Comparison of ENCODE assay signal across 27 mouse cellular contexts in the genomic region with DNA sequence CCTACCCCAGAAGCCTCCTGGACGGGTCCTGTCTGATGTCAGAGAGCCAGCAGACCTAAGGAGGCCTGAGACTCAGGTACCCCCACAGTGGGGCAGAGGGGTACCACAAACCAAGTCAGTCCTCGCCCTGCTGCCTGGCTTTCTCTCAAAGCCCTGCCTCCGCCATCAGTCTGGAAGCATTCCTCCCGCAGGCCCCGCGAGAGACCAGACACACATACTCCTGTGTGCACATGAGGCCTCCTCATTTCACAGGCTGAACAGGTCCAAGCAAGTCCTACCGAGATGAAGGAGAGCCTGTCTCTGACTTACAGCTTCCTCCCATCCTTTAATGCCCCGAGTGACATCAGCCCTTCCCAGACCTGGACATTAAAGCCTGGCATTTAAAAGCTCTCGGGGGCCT. TPM values are rescaled to one million over a fixed set of nuclear protein-coding genes. Genes with fewer than 3 reads are reported as not detected.
DNase-seq lines count a peak whose midpoint lies in the region; ATAC-seq and TF ChIP-seq lines count a peak whose summit lies in the region.
"Had no signal": no experiment of that assay in that cellular context is flagged by ENCODE, and none has a peak within 500 bp of the region (broad histone marks: within the 10 kb centered on the region; RNA-seq: fewer than 3 reads in every experiment).

No protein-coding gene starts in this region.

- WGBS in heart, embryonic 13.5 days = 59% methylated on average over 9 of the region's 9 CpGs
- WGBS in embryonic facial prominence, embryonic 14.5 days = 44% methylated on average over 8 of the region's 9 CpGs
- 57% methylated on average over 9 of the region's 9 CpGs for WGBS in limb, embryonic 13.5 days
- 58% methylated on average over 9 of the region's 9 CpGs for WGBS in stomach, postnatal 0 days

- H3K9ac ChIP-seq in heart, embryonic 13.5 days = 0 out of 2 replicates have a peak overlapping the region, but pooled peaks have one; percentile 2
- H3K9ac ChIP-seq in embryonic facial prominence, embryonic 14.5 days (ENCODE audit: low read depth, low read length) = no peak overlapping the region
- H3K9ac ChIP-seq in limb, embryonic 13.5 days = no peak overlapping the region
- H3K9ac ChIP-seq in stomach, postnatal 0 days (ENCODE audit: low read length) = no peak overlapping the region
- H3K9ac ChIP-seq: liver, embryonic 13.5 days; midbrain, embryonic 15.5 days; neural tube, embryonic 15.5 days had no signal

- no peaks in the 10 kb centered on the region for H3K9me3 ChIP-seq in heart, embryonic 13.5 days
- no peaks in the 10 kb centered on the region for H3K9me3 ChIP-seq in embryonic facial prominence, embryonic 14.5 days (ENCODE audit: control insufficient read depth, low read length)
- no peaks in the 10 kb centered on the region for H3K9me3 ChIP-seq in limb, embryonic 13.5 days
- no peaks in the 10 kb centered on the region for H3K9me3 ChIP-seq in stomach, postnatal 0 days (ENCODE audit: control insufficient read depth, low read length)
- H3K9me3 ChIP-seq: G1E; liver, embryonic 13.5 days; midbrain, embryonic 10.5 days; midbrain, embryonic 15.5 days; neural tube, embryonic 15.5 days had no signal

- no peak overlapping the region for H3K4me3 ChIP-seq in heart, embryonic 13.5 days
- H3K4me3 ChIP-seq in embryonic facial prominence, embryonic 14.5 days (ENCODE audit: low read depth, low read length) = no peak overlapping the region
- H3K4me3 ChIP-seq in limb, embryonic 13.5 days = no peak overlapping the region
- no peak overlapping the region for H3K4me3 ChIP-seq in stomach, postnatal 0 days (ENCODE audit: low read depth, low read length)
- H3K4me3 ChIP-seq: gastrocnemius, adult 2 months; liver, embryonic 13.5 days; midbrain, embryonic 10.5 days; midbrain, embryonic 15.5 days; neural tube, embryonic 15.5 days had no signal

- peaks cover 23% of the 10 kb centered on the region for H3K4me1 ChIP-seq in heart, embryonic 13.5 days
- peaks cover 4% of the 10 kb centered on the region for H3K4me1 ChIP-seq in embryonic facial prominence, embryonic 14.5 days (ENCODE audit: control insufficient read depth, insufficient read depth, low read length)
- peaks cover 48% of the 10 kb centered on the region for H3K4me1 ChIP-seq in limb, embryonic 13.5 days
- no peaks in the 10 kb centered on the region for H3K4me1 ChIP-seq in stomach, postnatal 0 days (replicated peaks; ENCODE audit: control insufficient read depth, insufficient read depth)

- peaks cover 38% of the 10 kb centered on the region for H3K36me3 ChIP-seq in heart, embryonic 13.5 days
- peaks cover 50% of the 10 kb centered on the region for H3K36me3 ChIP-seq in embryonic facial prominence, embryonic 14.5 days (ENCODE audit: control insufficient read depth, insufficient read depth, low read length)
- peaks cover 53% of the 10 kb centered on the region for H3K36me3 ChIP-seq in limb, embryonic 13.5 days
- peaks cover 13% of the 10 kb centered on the region for H3K36me3 ChIP-seq in stomach, postnatal 0 days (ENCODE audit: control insufficient read depth, insufficient read depth, low read length)

- H3K4me2 ChIP-seq in heart, embryonic 13.5 days = no peak overlapping the region
- H3K4me2 ChIP-seq in embryonic facial prominence, embryonic 14.5 days (ENCODE audit: low read depth, low read length) = no peak overlapping the region
- no peak overlapping the region for H3K4me2 ChIP-seq in limb, embryonic 13.5 days (replicated peaks)
- no peak overlapping the region for H3K4me2 ChIP-seq in stomach, postnatal 0 days (replicated peaks; ENCODE audit: low read depth)
- H3K4me2 ChIP-seq: liver, embryonic 13.5 days; midbrain, embryonic 15.5 days; neural tube, embryonic 15.5 days had no signal

- TF ChIP-seq CTCF in stomach, postnatal 0 days (IDR thresholded peaks at IDR 0.05; ENCODE audit: low read depth) = no peak

- no peak for TF ChIP-seq EP300 in stomach, postnatal 0 days (optimal IDR thresholded peaks at IDR 0.05)

- no peak for DNase-seq in heart, postnatal 4 days
- DNase-seq in embryonic facial prominence, embryonic 14.5 days (ENCODE audit: low spot score) = peak; percentile 81
- DNase-seq in stomach, postnatal 0 days (ENCODE audit: low spot score) = no peak
- DNase-seq in right cerebral cortex, postnatal 14 days = no peak
- DNase-seq in right cerebral cortex, adult 18-20 months = no peak
- DNase-seq: adrenal gland, postnatal 10 days; cerebellum, adult 11 months; cerebellum, adult 9-11 months; gastrocnemius, adult 2 months; heart, postnatal 14 days; kidney, adult 18-20 months; kidney, postnatal 4 days; left cerebral cortex, postnatal 4 days; liver, embryonic 13.5 days; lung, adult 18-20 months; lung, postnatal 10 days; retina, postnatal 1 day; spleen, adult 18-20 months had no signal

- no peak for ATAC-seq in heart, embryonic 13.5 days (ENCODE audit: extremely low read depth, insufficient number of reproducible peaks, low FRiP score, low TSS enrichment)
- peak; percentile 69 for ATAC-seq in embryonic facial prominence, embryonic 14.5 days (ENCODE audit: low read depth)
- ATAC-seq in limb, embryonic 13.5 days (ENCODE audit: low FRiP score, low read depth) = no peak
- ATAC-seq in stomach, postnatal 0 days (ENCODE audit: low FRiP score, low TSS enrichment) = no peak; the same call in 1 of the 2 replicates
- no peak for ATAC-seq in erythroid progenitor cell, adult 5-6 weeks (replicated peaks; ENCODE audit: low FRiP score, poor library complexity, severe bottlenecking)
- ATAC-seq: forebrain, embryonic 16.5 days; hindbrain, embryonic 16.5 days; midbrain, embryonic 15.5 days had no signal

- H3K27me3 ChIP-seq in heart, embryonic 13.5 days (replicated peaks) = no peaks in the 10 kb centered on the region
- no peaks in the 10 kb centered on the region for H3K27me3 ChIP-seq in embryonic facial prominence, embryonic 14.5 days (replicated peaks; ENCODE audit: control insufficient read depth, insufficient read depth, low read length)
- no peaks in the 10 kb centered on the region for H3K27me3 ChIP-seq in limb, embryonic 13.5 days
- H3K27me3 ChIP-seq in stomach, postnatal 0 days (ENCODE audit: control insufficient read depth, insufficient read depth, low read length) = no peaks in the 10 kb centered on the region
- H3K27me3 ChIP-seq: liver, embryonic 13.5 days; midbrain, embryonic 15.5 days; neural tube, embryonic 15.5 days had no signal

- no peak overlapping the region for H3K27ac ChIP-seq in heart, embryonic 13.5 days (replicated peaks)
- H3K27ac ChIP-seq in embryonic facial prominence, embryonic 14.5 days (replicated peaks; ENCODE audit: low read depth, low read length) = peak overlapping the region; percentile 10; the same call in 1 of the 2 replicates
- peak overlapping the region; percentile 58; the same call in 1 of the 2 replicates for H3K27ac ChIP-seq in limb, embryonic 13.5 days
- H3K27ac ChIP-seq in stomach, postnatal 0 days (replicated peaks) = peak overlapping the region; percentile 77
- H3K27ac ChIP-seq: gastrocnemius, adult 2 months; liver, embryonic 13.5 days; midbrain, embryonic 10.5 days; midbrain, embryonic 15.5 days; neural tube, embryonic 15.5 days had no signal

RNA-seq across cellular contexts. Expression of a gene that starts 10.3 kb away (rescaled TPM):
- polyA plus RNA-seq in heart, embryonic 13.5 days (2015; fragmentation: Nextera tagmentation; extraction: Ambion mirVana) = 8.6 and 10.4 TPM in 2 replicates
- total RNA-seq in heart, postnatal 4 days (2021) = 10 to 100 TPM; 26.2 to 33.5 TPM
- 44.0 and 48.4 TPM in 2 replicates for polyA plus RNA-seq in embryonic facial prominence, embryonic 14.5 days (2014; fragmentation: Nextera tagmentation; extraction: Ambion mirVana)
- 40.5 and 41.1 TPM in 2 replicates for polyA plus RNA-seq in limb, embryonic 13.5 days (2015; fragmentation: Nextera tagmentation; extraction: Ambion mirVana)
- polyA plus RNA-seq in stomach, postnatal 0 days (2015; fragmentation: Nextera tagmentation; extraction: Ambion mirVana) = 12.3 and 12.7 TPM in 2 replicates
- 13.3 and 19.3 TPM in 2 replicates for total RNA-seq in erythroid progenitor cell, adult 5-6 weeks (2015; ENCODE audit: low replicate concordance)
- total RNA-seq in erythroid progenitor cell, adult 5-6 weeks (2017; ENCODE audit: low replicate concordance) = 2.7 and 3.9 TPM in 2 replicates

RNA-seq across cellular contexts. Expression of a gene that starts 50.5 kb away (rescaled TPM):
- polyA plus RNA-seq in heart, embryonic 13.5 days (2015; fragmentation: Nextera tagmentation; extraction: Ambion mirVana) = 659 and 696 TPM in 2 replicates
- 100 to 1,000 TPM; 471 to 490 TPM for total RNA-seq in heart, postnatal 4 days (2021)
- polyA plus RNA-seq in embryonic facial prominence, embryonic 14.5 days (2014; fragmentation: Nextera tagmentation; extraction: Ambion mirVana) = 1,079 and 1,109 TPM in 2 replicates
- 876 and 951 TPM in 2 replicates for polyA plus RNA-seq in limb, embryonic 13.5 days (2015; fragmentation: Nextera tagmentation; extraction: Ambion mirVana)
- polyA plus RNA-seq in stomach, postnatal 0 days (2015; fragmentation: Nextera tagmentation; extraction: Ambion mirVana) = 810 and 847 TPM in 2 replicates
- total RNA-seq in erythroid progenitor cell, adult 5-6 weeks (2015; ENCODE audit: low replicate concordance) = 733 and 902 TPM in 2 replicates
- 361 and 381 TPM in 2 replicates for total RNA-seq in erythroid progenitor cell, adult 5-6 weeks (2017; ENCODE audit: low replicate concordance)

RNA-seq across cellular contexts. Expression of a gene that starts 59.4 kb away (rescaled TPM):
- polyA plus RNA-seq in heart, embryonic 13.5 days (2015; fragmentation: Nextera tagmentation; extraction: Ambion mirVana) = 25.7 and 27.2 TPM in 2 replicates
- 10 to 100 TPM; 20.5 to 20.6 TPM for total RNA-seq in heart, postnatal 4 days (2021)
- polyA plus RNA-seq in embryonic facial prominence, embryonic 14.5 days (2014; fragmentation: Nextera tagmentation; extraction: Ambion mirVana) = 37.9 and 45.1 TPM in 2 replicates
- 48.2 and 51.2 TPM in 2 replicates for polyA plus RNA-seq in limb, embryonic 13.5 days (2015; fragmentation: Nextera tagmentation; extraction: Ambion mirVana)
- polyA plus RNA-seq in stomach, postnatal 0 days (2015; fragmentation: Nextera tagmentation; extraction: Ambion mirVana) = 20.7 and 23.9 TPM in 2 replicates
- 2.9 TPM in 1 of 2 replicates, not detected in the other for total RNA-seq in erythroid progenitor cell, adult 5-6 weeks (2015; ENCODE audit: low replicate concordance)
- total RNA-seq in erythroid progenitor cell, adult 5-6 weeks (2017; ENCODE audit: low replicate concordance) = 0.30 and 0.39 TPM in 2 replicates
